Mouse (Mus musculus) activated CD4-positive, CD25-positive, alpha-beta regulatory T cell, adult 4 months (primary cell): Measurements from ENCODE around the gene Slc41a3. TPM values are rescaled to one million over a fixed set of nuclear protein-coding genes. Genes with fewer than 3 reads are reported as not detected.

Experiments used
- ATAC-seq: one replicate; pipeline ENCODE4 v1.8.0; 2017
- polyA plus RNA-seq, 2 experiments: library from polyadenylated mRNA; unstranded; fragments of 100-300 nt; shearing (Covaris generic); gene quantifications; one replicate each; pipeline ENCODE4 v1.2.1; 2017

The Slc41a3 gene
- 1 to 10 TPM; 5.3 to 5.8 TPM for polyA plus RNA-seq

DNA sequence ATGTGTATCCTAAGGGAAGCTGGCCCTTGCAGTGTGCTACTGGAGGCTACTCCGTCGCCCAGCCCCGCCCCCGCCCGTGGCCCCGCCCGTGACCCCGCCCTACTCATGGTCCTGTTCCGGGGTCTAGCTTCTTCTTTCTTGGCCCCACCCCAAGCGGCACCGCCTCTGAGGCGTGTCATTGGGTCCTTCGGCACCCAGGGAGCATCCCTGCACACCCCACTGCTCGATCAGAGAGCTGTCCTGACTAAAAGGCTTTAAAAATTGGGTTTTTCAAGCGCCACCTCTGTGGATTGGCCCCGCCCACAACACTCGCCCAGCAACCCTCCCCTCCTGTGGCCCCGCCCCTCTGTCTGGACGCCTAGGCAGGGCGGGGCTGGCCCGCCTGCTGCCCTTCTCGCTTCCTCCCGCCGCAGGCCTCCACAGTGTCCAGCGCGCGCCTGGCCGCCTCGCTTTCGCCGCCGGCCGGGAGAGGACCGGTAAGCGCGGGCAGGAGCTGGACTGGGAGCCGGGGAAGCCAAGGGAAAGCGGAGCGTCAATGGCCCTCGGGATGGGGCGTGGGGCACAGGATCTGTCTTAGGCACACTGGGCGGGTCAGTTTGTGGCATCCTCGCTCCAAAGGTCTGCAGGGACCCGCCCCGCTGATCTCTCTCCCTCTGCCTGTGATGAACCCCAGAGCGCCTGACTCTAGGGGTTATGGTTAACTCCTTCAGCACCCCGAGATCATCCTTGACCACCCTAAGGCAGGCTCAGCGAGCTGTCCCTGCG is at the start of gene Slc41a3:
Gene Slc41a3 (plus strand): TSS at position 193 of the 765 bp plus-strand sequence.
- peak; percentile 76 for ATAC-seq

DNA sequence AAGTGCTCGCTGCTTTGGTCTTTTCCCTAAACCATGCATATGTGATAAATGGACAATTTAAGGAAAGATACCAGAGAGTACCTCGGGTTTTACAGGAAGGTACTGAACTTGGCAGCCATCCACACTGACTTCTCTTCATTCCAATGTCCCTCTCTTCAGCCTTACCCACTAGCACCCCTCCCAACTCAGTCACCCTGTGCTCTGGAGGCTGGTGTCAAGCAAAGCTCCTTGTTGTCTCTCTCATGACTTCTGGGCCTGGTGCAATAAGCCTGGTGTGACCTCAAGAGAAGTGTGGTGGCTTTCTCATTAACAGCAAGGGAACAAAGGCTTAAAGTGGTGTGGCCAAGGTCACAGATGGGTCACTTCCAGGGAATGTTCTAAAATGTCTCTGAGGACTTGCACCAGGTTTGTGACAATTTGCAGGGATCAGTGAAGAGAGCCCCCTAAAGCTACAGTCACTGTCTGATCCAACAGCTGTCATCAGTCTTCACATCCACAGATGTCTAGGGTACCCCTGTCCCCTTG is 47.9 kb upstream of the Slc41a3 start:
- no peak for ATAC-seq

- ATAC-seq = no peak
Observed at GRCm38 (mm10) chr6:90557077-90557476, 47.4 kb upstream of the Slc41a3 start.

DNA sequence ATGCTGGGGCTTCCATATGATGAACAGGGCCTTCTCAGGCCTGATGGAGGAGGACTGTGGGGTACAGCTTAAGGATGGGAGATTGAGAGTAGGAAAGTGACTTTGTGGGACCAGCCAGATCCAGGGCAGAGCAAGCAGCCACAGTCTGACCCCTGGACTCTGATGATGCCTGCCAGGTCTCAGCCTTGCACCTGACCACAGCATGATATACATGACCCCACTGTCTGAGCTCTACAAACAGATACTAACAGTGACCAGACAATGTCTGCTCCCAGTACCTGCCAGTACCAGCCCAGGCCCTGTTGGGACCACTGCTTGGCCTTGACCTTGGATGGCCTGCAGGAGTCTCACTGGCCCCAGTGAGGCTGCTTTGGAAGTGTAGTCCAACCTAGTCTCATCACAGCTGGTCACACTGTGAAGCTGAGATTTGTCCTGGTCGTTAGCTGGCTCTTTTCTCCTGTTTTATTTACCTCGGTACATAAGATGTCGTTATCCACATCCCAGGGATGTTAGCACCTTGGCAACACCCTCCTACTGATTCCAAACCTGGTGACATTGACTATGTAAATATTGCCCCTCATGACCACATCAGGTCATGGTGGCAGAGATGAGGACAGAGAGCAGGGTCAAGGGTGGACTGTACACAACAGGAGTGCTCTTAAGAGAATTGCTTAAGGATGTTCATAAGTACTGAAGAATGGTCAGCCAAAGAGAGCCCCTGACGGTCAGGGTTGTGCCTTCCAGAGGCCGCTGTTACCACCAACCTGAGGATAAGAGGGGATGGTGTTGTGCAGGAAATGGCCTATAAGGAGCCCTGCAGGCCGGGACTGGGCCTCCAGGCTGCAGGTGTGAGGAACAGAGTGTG is 46.5 kb upstream of the Slc41a3 start:
- no peak for ATAC-seq

DNA sequence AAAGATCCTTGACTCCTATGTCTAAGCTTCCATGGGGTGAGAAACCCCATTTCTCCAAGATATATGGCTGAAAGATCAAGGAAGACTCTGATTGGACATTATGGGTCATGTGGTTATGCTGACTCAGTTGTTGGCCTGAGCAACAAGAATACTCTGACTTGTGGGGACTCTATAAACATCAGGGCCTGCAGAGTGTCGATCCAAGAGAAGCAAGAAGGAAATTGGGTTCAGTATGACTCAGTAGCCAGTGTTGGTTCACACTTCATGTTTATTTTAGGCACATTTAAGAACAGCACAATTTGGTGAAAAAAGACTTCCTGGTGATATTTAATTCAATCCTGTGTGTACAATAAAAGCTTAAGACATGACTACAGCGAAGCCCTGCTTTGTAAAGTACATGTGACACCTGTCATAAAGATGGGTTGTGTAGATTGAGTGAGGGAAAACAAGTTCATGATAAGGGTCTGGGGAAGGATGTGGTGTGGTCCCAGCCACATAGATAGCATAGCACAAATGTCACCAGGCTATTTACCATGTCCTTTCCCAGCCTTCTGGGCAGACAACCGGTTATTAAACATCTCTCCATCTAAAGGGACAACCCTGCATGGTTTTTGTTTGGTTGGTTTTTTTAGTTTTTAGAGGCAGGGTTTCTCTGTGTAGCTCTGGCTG is 44.0 kb upstream of the Slc41a3 start:
- ATAC-seq = no peak

DNA sequence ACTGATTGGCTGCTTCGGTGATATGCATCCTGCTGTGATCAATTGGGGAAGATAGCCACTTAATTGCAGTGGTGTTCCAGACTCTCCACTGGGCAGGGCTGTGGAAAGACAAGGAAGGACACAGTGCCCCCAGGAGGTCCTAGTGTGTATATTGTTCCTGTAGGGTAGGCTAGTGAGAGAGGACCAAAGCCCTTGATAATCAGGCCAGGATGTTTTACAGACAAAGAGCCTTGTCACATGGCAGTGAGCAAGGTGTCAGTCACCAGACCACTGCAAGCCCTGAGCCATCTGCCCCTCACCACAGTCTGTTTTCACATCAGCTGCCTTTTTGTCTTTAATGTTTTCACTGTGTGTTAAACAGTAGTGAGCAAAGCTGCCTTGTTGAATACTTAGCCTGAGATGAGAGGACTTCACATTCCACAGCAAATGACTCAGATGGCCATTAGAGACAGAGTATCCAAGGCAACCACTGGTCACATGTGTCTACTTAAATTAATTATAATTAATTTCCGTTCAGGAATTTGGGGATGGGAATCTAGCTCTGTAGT is 43.2 kb upstream of the Slc41a3 start:
- ATAC-seq = no peak

GRCm38 (mm10) chr6:90564240-90564639 is 40.3 kb upstream of the Slc41a3 start:
- ATAC-seq = no peak

DNA sequence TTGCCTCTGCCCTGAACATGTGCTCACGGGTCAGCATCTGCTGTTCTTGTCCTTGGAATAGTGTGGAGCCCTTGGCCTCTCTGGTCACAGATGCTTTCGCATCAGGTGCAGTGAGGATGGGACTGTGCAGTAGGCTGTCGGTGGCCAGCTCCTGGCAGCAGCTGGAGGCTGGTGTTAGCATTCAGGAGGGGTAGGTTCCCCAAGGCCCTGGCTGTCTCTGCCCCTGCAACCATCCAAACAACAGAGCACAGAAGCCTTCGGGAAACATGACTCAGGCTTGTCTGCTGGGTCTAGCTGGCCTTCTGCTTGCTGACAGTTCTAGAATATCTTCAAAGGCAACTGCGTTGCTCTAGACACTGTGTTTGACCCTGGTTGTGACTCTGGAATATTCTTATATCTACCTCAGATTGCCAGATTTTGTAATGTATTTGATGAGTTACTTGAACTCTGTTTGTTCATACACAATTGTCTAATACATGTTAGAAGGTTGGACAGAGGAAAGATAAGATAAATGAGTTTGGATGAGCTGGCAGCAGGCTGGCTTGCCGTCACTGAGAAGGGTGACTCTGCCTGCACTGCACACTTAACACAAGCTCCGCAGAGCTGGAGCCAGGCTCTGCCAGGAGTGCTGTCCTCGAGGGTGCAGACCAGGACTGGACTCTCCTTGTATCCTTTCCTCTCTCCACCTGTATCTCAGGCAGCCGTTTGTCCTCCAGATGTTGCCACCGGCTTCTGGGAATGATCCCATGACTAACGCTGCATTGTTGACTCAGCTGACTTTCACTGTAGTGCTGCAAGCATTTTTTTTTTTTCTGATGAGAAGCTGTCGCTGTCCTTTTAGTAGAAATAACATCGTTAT is 38.9 kb upstream of the Slc41a3 start:
- ATAC-seq = no peak

DNA sequence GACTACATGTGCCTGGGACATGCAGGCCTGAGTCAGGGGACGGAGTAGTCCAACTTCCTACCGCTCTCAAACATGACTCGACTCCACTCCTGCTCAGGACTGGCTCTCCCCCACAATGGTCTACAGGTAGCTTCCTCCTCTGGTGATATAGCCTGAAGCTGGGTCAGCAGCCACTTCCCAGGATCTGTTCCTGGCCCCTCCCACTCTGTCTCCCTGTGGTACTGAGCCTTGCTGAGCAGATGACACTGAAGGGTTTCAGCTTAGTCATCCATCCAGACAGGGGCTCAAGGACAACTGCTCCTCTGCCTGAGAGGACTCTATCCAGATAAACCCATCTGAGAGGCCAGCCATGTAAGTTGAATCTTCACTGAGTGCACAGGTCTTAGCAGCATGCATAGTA is 37.0 kb upstream of the Slc41a3 start:
- no peak for ATAC-seq

- ATAC-seq = no peak
Observed at GRCm38 (mm10) chr6:90567928-90568327, 36.6 kb upstream of the Slc41a3 start.

DNA sequence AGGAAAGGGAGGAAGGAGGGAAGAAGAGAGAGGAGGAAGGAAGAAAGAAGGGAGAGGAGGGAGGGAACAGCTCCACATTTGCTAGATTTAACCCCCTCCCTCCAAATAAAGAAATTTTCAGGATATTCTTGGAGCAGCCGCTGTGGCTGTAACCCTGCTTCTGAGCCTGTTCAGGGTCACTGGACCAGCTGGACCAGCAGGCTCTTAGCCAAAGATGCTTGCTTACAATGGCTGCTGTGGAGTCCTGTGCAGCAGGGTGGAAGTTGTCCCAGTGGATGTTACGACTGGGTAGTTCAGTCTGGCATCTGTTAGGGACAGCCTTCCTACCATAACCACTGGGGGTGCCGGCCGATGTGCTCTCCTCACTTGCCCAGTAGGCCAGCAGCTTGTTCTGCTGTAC is 35.8 kb upstream of the Slc41a3 start:
- ATAC-seq = no peak

GRCm38 (mm10) chr6:90569736-90570383 is 34.7 kb upstream of the Slc41a3 start:
- ATAC-seq = no peak

GRCm38 (mm10) chr6:90570392-90570791 is 34.1 kb upstream of the Slc41a3 start:
- no peak for ATAC-seq

DNA sequence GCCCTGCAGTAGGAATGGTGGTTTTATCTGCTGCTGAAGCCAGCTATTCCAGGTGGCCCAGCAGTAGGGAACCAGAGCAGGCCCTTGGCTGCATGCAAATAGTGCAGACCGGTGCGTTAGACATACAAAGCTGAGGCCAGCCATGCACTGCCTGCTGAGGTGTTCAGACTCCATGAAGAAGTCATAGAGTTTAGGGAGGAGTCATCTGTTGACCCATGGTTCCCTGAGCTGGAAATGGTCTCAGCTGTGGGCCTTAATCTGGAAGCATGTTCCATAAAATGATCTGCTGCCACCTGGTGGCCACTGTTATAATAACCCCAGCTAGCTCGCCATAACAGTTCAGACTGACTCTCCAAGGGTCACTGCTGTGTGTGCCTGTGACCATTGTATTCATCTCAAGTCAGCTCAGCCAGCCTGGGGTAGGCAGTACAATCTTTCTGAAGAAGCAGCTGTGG is 29.2 kb upstream of the Slc41a3 start:
- ATAC-seq = no peak

- no peak for ATAC-seq
Observed at GRCm38 (mm10) chr6:90578174-90578573, 26.4 kb upstream of the Slc41a3 start.

- ATAC-seq = no peak
Observed at GRCm38 (mm10) chr6:90582331-90582730, 22.2 kb upstream of the Slc41a3 start.

DNA sequence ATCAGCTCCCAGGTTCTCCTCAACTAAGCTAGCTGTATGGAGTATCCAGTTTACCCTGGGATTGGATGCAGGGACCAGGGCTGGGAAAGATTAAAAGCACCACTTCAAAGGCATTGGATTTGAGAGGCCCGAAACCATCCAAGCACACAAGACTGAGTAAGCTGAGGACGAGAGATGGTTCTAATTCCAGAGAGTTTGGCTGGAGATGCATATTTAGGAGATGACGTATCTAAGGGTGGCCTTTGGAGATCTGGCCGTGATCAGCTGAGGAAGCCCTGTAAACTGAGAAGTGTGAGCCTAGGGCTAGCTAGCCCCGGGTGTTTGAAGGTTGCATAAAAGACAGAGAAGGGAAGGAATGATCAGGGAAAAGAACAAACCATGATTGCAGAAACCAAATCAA is 16.4 kb upstream of the Slc41a3 start:
- ATAC-seq = no peak

GRCm38 (mm10) chr6:90590707-90591106 is 13.8 kb upstream of the Slc41a3 start:
- no peak for ATAC-seq

- no peak for ATAC-seq
Observed at GRCm38 (mm10) chr6:90594972-90595371, 9.6 kb upstream of the Slc41a3 start.

DNA sequence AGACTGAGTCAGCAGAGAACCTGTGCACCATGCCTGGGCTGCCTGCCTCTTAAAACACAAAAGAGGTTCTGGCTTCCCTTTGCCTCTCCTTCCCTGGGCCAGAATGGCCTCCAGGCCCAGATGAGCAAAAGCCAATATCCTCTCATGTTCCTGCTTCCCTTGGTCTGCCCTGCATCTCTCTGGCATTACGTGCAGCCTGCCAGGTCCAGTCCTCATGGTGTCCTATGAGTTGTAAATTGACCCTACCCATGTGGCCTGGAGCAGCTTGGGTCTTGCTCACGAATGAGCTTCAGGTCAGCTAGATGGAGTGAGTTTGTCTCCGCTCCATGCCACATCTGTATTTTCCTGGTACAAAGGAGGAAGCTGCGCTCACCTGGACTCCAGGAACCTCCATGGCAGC is 7.5 kb upstream of the Slc41a3 start:
- no peak for ATAC-seq

GRCm38 (mm10) chr6:90597592-90597991 is 6.9 kb upstream of the Slc41a3 start:
- no peak for ATAC-seq
